Mouse (Mus musculus): ENCODE measurements around the gene Ndel1. TPM values are rescaled to one million over a fixed set of nuclear protein-coding genes. Genes with fewer than 3 reads are reported as not detected.

Ndel1 gene
- polyA plus RNA-seq (2015; fragmentation: Nextera tagmentation; extraction: Ambion mirVana) = 86.4 and 92.3 TPM in 2 replicates

GRCm38 (mm10) chr11:68871748-68872147 is at the start of gene Ndel1:
Gene Ndel1 (minus strand): TSS chr11:68871858.
- WGBS = 69% methylated on average over 6 of the region's 6 CpGs
- no peaks in the 10 kb centered on the region for H3K27me3 ChIP-seq
- no peak within 1 kb of the TSS for H3K9ac ChIP-seq (replicated peaks)
- H3K36me3 ChIP-seq = no peaks in the 10 kb centered on the region
- H3K4me1 ChIP-seq = no peaks in the 10 kb centered on the region
- no peak within 1 kb of the TSS for H3K4me2 ChIP-seq (replicated peaks)
- H3K9me3 ChIP-seq = no peaks in the 10 kb centered on the region
- no peak for ATAC-seq (replicated peaks)
- H3K27ac ChIP-seq (replicated peaks) = no peak within 1 kb of the TSS
- no peak within 1 kb of the TSS for H3K4me3 ChIP-seq

- Histone ChIP-seq H3K9ac (replicated peaks) (no peak overlapping the region), H3K36me3 (no peaks in the 10 kb centered on the region), H3K4me1 (no peaks in the 10 kb centered on the region), H3K9me3 (no peaks in the 10 kb centered on the region), H3K27me3 (no peaks in the 10 kb centered on the region), H3K4me3 (no peak overlapping the region), H3K27ac (replicated peaks) (no peak overlapping the region), H3K4me2 (replicated peaks) (no peak overlapping the region)
- WGBS = 99% methylated on average over 4 of the region's 4 CpGs
- no peak for ATAC-seq (replicated peaks)
Measured at GRCm38 (mm10) chr11:68914566-68914965, 42.9 kb upstream of the Ndel1 start.

- 59% methylated on average over 14 of the region's 14 CpGs for WGBS
Measured at GRCm38 (mm10) chr11:68911531-68912177, 40.0 kb upstream of the Ndel1 start.

GRCm38 (mm10) chr11:68908846-68909503 is 37.3 kb upstream of the Ndel1 start:
- H3K9me3 ChIP-seq = no peaks in the 10 kb centered on the region
- H3K4me2 ChIP-seq (replicated peaks) = no peak overlapping the region
- peaks cover 35% of the 10 kb centered on the region for H3K36me3 ChIP-seq
- no peak overlapping the region for H3K27ac ChIP-seq (replicated peaks)
- WGBS = 48% methylated on average over 7 of the region's 7 CpGs
- no peak overlapping the region for H3K9ac ChIP-seq (replicated peaks)
- no peak overlapping the region for H3K4me3 ChIP-seq
- no peaks in the 10 kb centered on the region for H3K4me1 ChIP-seq
- ATAC-seq (replicated peaks) = no peak
- H3K27me3 ChIP-seq = no peaks in the 10 kb centered on the region

More at GRCm38 (mm10) chr11:68911531-68912177, 40.0 kb upstream of the Ndel1 start:
- no peak for ATAC-seq (replicated peaks)
- Histone ChIP-seq H3K27me3 (no peaks in the 10 kb centered on the region), H3K27ac (replicated peaks) (no peak overlapping the region), H3K4me3 (no peak overlapping the region), H3K9me3 (no peaks in the 10 kb centered on the region), H3K36me3 (peaks cover 9% of the 10 kb centered on the region), H3K9ac (replicated peaks) (no peak overlapping the region), H3K4me1 (no peaks in the 10 kb centered on the region), H3K4me2 (replicated peaks) (no peak overlapping the region)

- H3K9me3 ChIP-seq = no peaks in the 10 kb centered on the region
- no peak overlapping the region for H3K4me2 ChIP-seq (replicated peaks)
- no peak for ATAC-seq (replicated peaks)
- no peak overlapping the region for H3K27ac ChIP-seq (replicated peaks)
- H3K9ac ChIP-seq (replicated peaks) = no peak overlapping the region
- peaks cover 10% of the 10 kb centered on the region for H3K4me1 ChIP-seq
- no peaks in the 10 kb centered on the region for H3K27me3 ChIP-seq
- no peak overlapping the region for H3K4me3 ChIP-seq
- 81% methylated on average over 3 of the region's 3 CpGs for WGBS
- peaks cover 51% of the 10 kb centered on the region for H3K36me3 ChIP-seq
Measured at GRCm38 (mm10) chr11:68907251-68907650, 35.6 kb upstream of the Ndel1 start.

- Histone ChIP-seq H3K27me3 (no peaks in the 10 kb centered on the region), H3K36me3 (peaks cover 51% of the 10 kb centered on the region), H3K9ac (replicated peaks) (no peak overlapping the region), H3K9me3 (no peaks in the 10 kb centered on the region), H3K4me1 (peaks cover 11% of the 10 kb centered on the region), H3K4me2 (replicated peaks) (no peak overlapping the region), H3K4me3 (no peak overlapping the region), H3K27ac (replicated peaks) (no peak overlapping the region)
- WGBS = 72% methylated on average over 4 of the region's 4 CpGs
- no peak for ATAC-seq (replicated peaks)
Measured at GRCm38 (mm10) chr11:68906461-68906790, 34.8 kb upstream of the Ndel1 start.

GRCm38 (mm10) chr11:68905665-68906460 is 34.2 kb upstream of the Ndel1 start:
- H3K27ac ChIP-seq (replicated peaks) = no peak overlapping the region
- no peak overlapping the region for H3K9ac ChIP-seq (replicated peaks)
- 90% methylated on average over 9 of the region's 9 CpGs for WGBS
- no peak overlapping the region for H3K4me2 ChIP-seq (replicated peaks)
- peaks cover 51% of the 10 kb centered on the region for H3K36me3 ChIP-seq
- no peak for ATAC-seq (replicated peaks)
- H3K4me1 ChIP-seq = peaks cover 11% of the 10 kb centered on the region
- no peaks in the 10 kb centered on the region for H3K27me3 ChIP-seq
- H3K9me3 ChIP-seq = no peaks in the 10 kb centered on the region
- no peak overlapping the region for H3K4me3 ChIP-seq

- Histone ChIP-seq H3K9me3 (no peaks in the 10 kb centered on the region), H3K4me2 (replicated peaks) (no peak overlapping the region), H3K9ac (replicated peaks) (no peak overlapping the region), H3K27me3 (no peaks in the 10 kb centered on the region; the same call in 1 of the 2 replicates), H3K27ac (replicated peaks) (no peak overlapping the region), H3K4me3 (no peak overlapping the region), H3K36me3 (peaks cover 51% of the 10 kb centered on the region), H3K4me1 (peaks cover 11% of the 10 kb centered on the region)
- no peak for ATAC-seq (replicated peaks)
- 87% methylated on average over 3 of the region's 3 CpGs for WGBS
Measured at GRCm38 (mm10) chr11:68905138-68905531, 33.5 kb upstream of the Ndel1 start.

GRCm38 (mm10) chr11:68904375-68905137 is 32.9 kb upstream of the Ndel1 start:
- H3K4me2 ChIP-seq (replicated peaks) = no peak overlapping the region
- ATAC-seq (replicated peaks) = no peak
- no peak overlapping the region for H3K9ac ChIP-seq (replicated peaks)
- peaks cover 51% of the 10 kb centered on the region for H3K36me3 ChIP-seq
- H3K4me3 ChIP-seq = no peak overlapping the region
- WGBS = 82% methylated on average over 8 of the region's 8 CpGs
- H3K27me3 ChIP-seq = no peaks in the 10 kb centered on the region; the same call in 1 of the 2 replicates
- peaks cover 11% of the 10 kb centered on the region for H3K4me1 ChIP-seq
- no peak overlapping the region for H3K27ac ChIP-seq (replicated peaks)
- H3K9me3 ChIP-seq = no peaks in the 10 kb centered on the region

- no peak overlapping the region for H3K27ac ChIP-seq (replicated peaks)
- peaks cover 51% of the 10 kb centered on the region for H3K36me3 ChIP-seq
- no peak overlapping the region for H3K4me2 ChIP-seq (replicated peaks)
- ATAC-seq (replicated peaks) = no peak
- H3K27me3 ChIP-seq = no peaks in the 10 kb centered on the region; the same call in 1 of the 2 replicates
- peaks cover 11% of the 10 kb centered on the region for H3K4me1 ChIP-seq
- H3K9ac ChIP-seq (replicated peaks) = no peak overlapping the region
- H3K9me3 ChIP-seq = no peaks in the 10 kb centered on the region
- 92% methylated on average over 2 of the region's 2 CpGs for WGBS
- no peak overlapping the region for H3K4me3 ChIP-seq
Measured at GRCm38 (mm10) chr11:68903775-68904174, 32.1 kb upstream of the Ndel1 start.

- Histone ChIP-seq H3K27me3 (no peaks in the 10 kb centered on the region; the same call in 1 of the 2 replicates), H3K4me1 (peaks cover 11% of the 10 kb centered on the region), H3K4me3 (peak overlapping the region; percentile 88), H3K4me2 (replicated peaks) (peak overlapping the region; percentile 57), H3K9ac (replicated peaks) (peak overlapping the region; percentile 95), H3K27ac (replicated peaks) (no peak overlapping the region), H3K36me3 (peaks cover 51% of the 10 kb centered on the region), H3K9me3 (no peaks in the 10 kb centered on the region)
- no peak for ATAC-seq (replicated peaks)
- 78% methylated on average over 5 of the region's 5 CpGs for WGBS
Measured at GRCm38 (mm10) chr11:68902823-68903222, 31.2 kb upstream of the Ndel1 start.

Measured in forebrain, embryonic 15.5 days (tissue).